Mouse (Mus musculus) heart, adult 2 months (tissue): Measurements from ENCODE around the gene Ppp2r3a.

Experiments
- CTCF ChIP-seq: fragments of 200-600 bp; IDR thresholded peaks from 2 replicates; pipeline ENCODE4 v1.8.1; 2022; ENCODE audit warnings: antibody characterized with exemption, mild to moderate bottlenecking, moderate library complexity
- POLR2A ChIP-seq: fragments of 200-500 bp; IDR thresholded peaks from 2 replicates; pipeline ENCODE4 v1.6.1; 2011; ENCODE audit warnings: mild to moderate bottlenecking, low read depth, low read length, control low read depth; ENCODE audit not compliant: insufficient read depth

DNA sequence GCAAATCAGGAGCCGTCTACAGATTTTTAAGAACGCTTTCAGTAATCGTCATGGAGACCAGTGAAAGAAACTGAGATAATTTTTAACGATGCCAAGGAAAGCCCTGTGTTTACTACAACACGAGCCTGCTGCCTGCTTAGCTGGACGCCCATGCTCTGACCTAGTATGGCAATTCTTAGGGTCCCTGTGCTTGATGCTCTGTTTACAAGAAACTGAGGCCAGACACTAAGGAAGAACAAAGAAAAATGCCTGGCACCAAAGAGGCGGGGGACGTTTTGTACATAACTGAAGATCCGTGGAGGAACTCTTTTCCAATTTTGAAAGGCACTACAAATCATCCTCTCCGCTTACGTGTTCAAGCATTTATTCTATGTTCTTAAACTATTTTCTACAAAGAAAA is 1.1 kb downstream of the Ppp2r3a start:
- TF ChIP-seq POLR2A (no peak), CTCF (no peak)
